Mouse (Mus musculus): ENCODE results near the gene Gas6.

- TF ChIP-seq CTCF (IDR thresholded peaks at IDR 0.05): 0 out of 2 replicates have a peak, but pooled peaks have one; percentile 10
- TF ChIP-seq EP300 (IDR thresholded peaks at IDR 0.05): no peak
Measured at GRCm38 (mm10) chr8:13493858-13494631, at the start of gene Gas6.
